Mouse (Mus musculus) hindbrain, postnatal 0 days (tissue): ENCODE results near the gene Txndc17. TPM values are rescaled to one million over a fixed set of nuclear protein-coding genes. Genes with fewer than 3 reads are reported as not detected.

Experiments
- ATAC-seq: fragments of 200-750 bp; cut with Nextera tagmentation; 2 replicates; pipeline ENCODE4 v1.8.0; 2017; ENCODE audit warnings: mild to moderate bottlenecking, moderate TSS enrichment, moderate library complexity
- DNase-seq: peaks from one replicate; pipeline ENCODE4 v3.0.0-alpha.2; 2015; ENCODE audit warnings: low spot score
- H3K27ac ChIP-seq: fragments of 300-500 bp; sonication (generic); 2 replicates; pipeline ENCODE4 v1.5.1; 2014; ENCODE audit warnings: mild to moderate bottlenecking
- H3K27me3 ChIP-seq: fragments of 300-500 bp; sonication (generic); 2 replicates; pipeline ENCODE4 v1.6.1; 2014; ENCODE audit warnings: low read length, mixed read lengths; ENCODE audit not compliant: insufficient read depth
- H3K36me3 ChIP-seq: fragments of 300-500 bp; sonication (generic); 2 replicates; pipeline ENCODE4 v1.6.1; 2014; ENCODE audit warnings: low read length, mixed read lengths; ENCODE audit not compliant: insufficient read depth
- H3K4me1 ChIP-seq: fragments of 300-500 bp; sonication (generic); 2 replicates; pipeline ENCODE4 v1.6.1; 2014; ENCODE audit warnings: antibody characterized with exemption, low read length, mixed read lengths; ENCODE audit not compliant: insufficient read depth
- H3K4me2 ChIP-seq: fragments of 300-500 bp; sonication (generic); 2 replicates; pipeline ENCODE4 v1.6.1; 2014; ENCODE audit warnings: low read depth, mild to moderate bottlenecking, low read length, moderate library complexity, mixed read lengths
- H3K4me3 ChIP-seq: fragments of 300-500 bp; sonication (generic); 2 replicates; pipeline ENCODE4 v1.5.1; 2014; ENCODE audit warnings: low read length
- H3K9ac ChIP-seq: fragments of 300-500 bp; sonication (generic); replicated peaks from 2 replicates; pipeline ENCODE4 v1.6.1; 2014; ENCODE audit warnings: mild to moderate bottlenecking, low read length, moderate library complexity, mixed read lengths
- H3K9me3 ChIP-seq: fragments of 300-500 bp; sonication (generic); 2 replicates; pipeline ENCODE4 v1.6.1; 2016; ENCODE audit warnings: low read length, mixed read lengths
- CTCF ChIP-seq: IDR thresholded peaks from 2 replicates; pipeline ENCODE4 v1.5.1; 2016; ENCODE audit warnings: antibody characterized with exemption, control low read depth, low read depth
- WGBS: fragments of 180-500 bp; shearing (Covaris S2); extraction: QIAGEN DNeasy Blood & Tissue Kit; methylation state at CpG from one replicate; pipeline ENCODE4 v1.1.7; 2014; 5-methylcytosine and 5-hydroxymethylcytosine counted together
- polyA plus RNA-seq: library from polyadenylated mRNA; unstranded; fragments of >200 nt; fragmentation: Nextera tagmentation; extraction: Ambion mirVana; gene quantifications from 2 replicates; pipeline ENCODE4 v1.2.1, GENCODE M21; 2015
- total RNA-seq: library from RNA; depleted of rRNA; stranded (reverse); fragments of >200 nt; gene quantifications from 2 replicates; pipeline ENCODE4 v1.2.3, GENCODE M21; 2014; rRNA removed

Gene Txndc17
- total and polyA plus RNA-seq, 2 experiments from 2014 or later = 46.6 to 161 TPM

DNA sequence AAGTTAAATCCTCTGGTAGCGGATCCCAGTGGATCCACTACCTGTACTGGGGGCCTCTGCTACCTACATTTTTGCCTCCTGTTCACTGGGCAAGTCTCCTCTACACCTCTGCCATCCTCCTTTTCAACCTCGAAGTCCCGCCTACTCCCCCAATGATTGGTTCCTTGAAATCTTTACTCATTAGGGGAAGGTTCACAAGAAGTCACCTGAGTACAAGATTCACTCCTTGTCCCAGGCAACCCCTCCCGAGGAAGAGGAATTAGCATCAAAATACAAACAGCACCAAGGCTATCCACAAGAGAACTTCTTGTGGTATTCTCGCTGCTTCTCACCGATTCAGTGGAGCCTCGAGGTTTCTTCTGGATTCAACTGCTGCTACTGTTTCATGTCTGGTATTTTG is 24.7 kb downstream of the Txndc17 start:
- no peaks in the 10 kb centered on the region for H3K36me3 ChIP-seq
- H3K9me3 ChIP-seq = no peaks in the 10 kb centered on the region
- ATAC-seq (no peak), DNase-seq (no peak)
- no peaks in the 10 kb centered on the region for H3K27me3 ChIP-seq
- 87% methylated on average over 7 of the region's 7 CpGs for WGBS
- no peak for TF ChIP-seq CTCF
- H3K27ac ChIP-seq = no peak overlapping the region
- no peak overlapping the region for H3K4me2 ChIP-seq
- H3K4me1 ChIP-seq = no peaks in the 10 kb centered on the region
- no peak overlapping the region for H3K4me3 ChIP-seq
- H3K9ac ChIP-seq = no peak overlapping the region

- Histone ChIP-seq H3K4me1 (no peaks in the 10 kb centered on the region), H3K36me3 (no peaks in the 10 kb centered on the region), H3K27ac (no peak overlapping the region), H3K4me2 (no peak overlapping the region), H3K4me3 (no peak overlapping the region), H3K9me3 (no peaks in the 10 kb centered on the region), H3K27me3 (no peaks in the 10 kb centered on the region), H3K9ac (no peak overlapping the region)
- 35% methylated on average over 1 of the region's 1 CpGs for WGBS
- TF ChIP-seq CTCF = no peak
- ATAC-seq = no peak
- no peak for DNase-seq
Measured at GRCm38 (mm10) chr11:72232991-72233390, 25.6 kb downstream of the Txndc17 start.

- WGBS = 35% methylated on average over 5 of the region's 5 CpGs
- peak; percentile 89 for ATAC-seq
Measured at GRCm38 (mm10) chr11:72234013-72234412, 26.7 kb downstream of the Txndc17 start.

GRCm38 (mm10) chr11:72240062-72240860 is 32.9 kb downstream of the Txndc17 start:
- no peaks in the 10 kb centered on the region for H3K36me3 ChIP-seq
- no peaks in the 10 kb centered on the region for H3K27me3 ChIP-seq
- no peak overlapping the region for H3K4me3 ChIP-seq
- DNase-seq (no peak), ATAC-seq (no peak)
- H3K9me3 ChIP-seq = no peaks in the 10 kb centered on the region
- no peaks in the 10 kb centered on the region for H3K4me1 ChIP-seq
- TF ChIP-seq CTCF = peak; percentile 24; the same call in 1 of the 2 replicates
- WGBS = 76% methylated on average over 4 of the region's 4 CpGs
- H3K4me2 ChIP-seq = no peak overlapping the region
- H3K27ac ChIP-seq = no peak overlapping the region
- H3K9ac ChIP-seq = no peak overlapping the region

More at GRCm38 (mm10) chr11:72234013-72234412, 26.7 kb downstream of the Txndc17 start:
- Histone ChIP-seq H3K4me2 (no peak overlapping the region), H3K27ac (peak overlapping the region; percentile 29; the same call in 1 of the 2 replicates), H3K4me1 (no peaks in the 10 kb centered on the region), H3K9ac (no peak overlapping the region), H3K4me3 (no peak overlapping the region), H3K9me3 (no peaks in the 10 kb centered on the region), H3K36me3 (no peaks in the 10 kb centered on the region), H3K27me3 (no peaks in the 10 kb centered on the region)
- TF ChIP-seq CTCF = no peak
- DNase-seq = peak; percentile 70

DNA sequence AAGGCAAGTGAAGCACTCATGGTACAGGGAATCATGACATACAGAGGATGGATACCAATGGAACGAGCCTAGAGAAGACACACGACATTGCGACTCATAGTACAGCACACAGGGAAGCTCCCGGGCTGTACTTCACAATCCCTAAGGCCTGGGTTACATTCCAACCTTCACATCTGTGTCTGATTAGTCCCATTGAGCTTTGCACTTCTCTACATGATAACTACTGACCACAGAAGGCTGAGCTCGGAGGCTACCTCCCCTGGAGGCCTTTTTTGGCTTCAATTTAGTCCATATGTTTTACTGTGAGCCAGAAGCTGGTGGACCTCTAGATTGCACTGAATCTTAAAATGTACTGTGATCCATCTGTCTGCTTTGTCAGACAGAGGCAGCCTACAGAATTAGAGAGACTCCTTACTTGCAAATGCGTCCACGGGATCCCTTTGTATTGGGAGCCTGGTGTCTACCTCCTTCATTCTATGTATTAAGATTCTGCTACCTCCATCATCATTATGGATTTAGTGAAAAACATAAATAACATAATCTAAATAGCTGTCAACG is 37.9 kb downstream of the Txndc17 start:
- Histone ChIP-seq H3K4me3 (no peak overlapping the region), H3K4me2 (no peak overlapping the region), H3K9me3 (no peaks in the 10 kb centered on the region), H3K27me3 (no peaks in the 10 kb centered on the region), H3K36me3 (no peaks in the 10 kb centered on the region), H3K4me1 (no peaks in the 10 kb centered on the region), H3K27ac (no peak overlapping the region), H3K9ac (no peak overlapping the region)
- no peak for TF ChIP-seq CTCF
- no peak for ATAC-seq
- no peak for DNase-seq
- WGBS = 79% methylated on average over 8 of the region's 8 CpGs

DNA sequence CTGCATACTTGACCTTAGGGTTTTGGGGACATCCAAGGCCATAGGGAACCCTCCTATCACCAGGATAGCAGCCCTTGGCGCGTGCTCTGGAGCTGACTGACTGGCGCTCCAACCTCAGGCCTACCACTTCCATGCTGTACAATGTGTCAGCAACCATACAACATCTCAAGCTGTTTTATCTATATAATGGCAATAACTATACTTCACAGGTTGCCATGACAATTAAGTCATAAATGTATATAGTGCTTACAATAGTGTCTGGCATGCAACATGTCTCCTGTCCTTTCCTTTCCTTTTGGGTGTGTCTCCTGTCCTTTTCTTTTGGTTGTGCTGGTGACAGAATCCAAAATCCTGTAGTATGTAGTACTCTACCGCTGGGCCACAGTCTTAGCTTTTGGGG is 48.3 kb downstream of the Txndc17 start:
- Histone ChIP-seq H3K27ac (no peak overlapping the region), H3K36me3 (no peaks in the 10 kb centered on the region), H3K27me3 (no peaks in the 10 kb centered on the region), H3K9me3 (no peaks in the 10 kb centered on the region), H3K9ac (no peak overlapping the region), H3K4me2 (no peak overlapping the region), H3K4me1 (no peaks in the 10 kb centered on the region), H3K4me3 (no peak overlapping the region)
- ATAC-seq (no peak), DNase-seq (no peak)
- no peak for TF ChIP-seq CTCF
- WGBS = 88% methylated on average over 4 of the region's 4 CpGs

DNA sequence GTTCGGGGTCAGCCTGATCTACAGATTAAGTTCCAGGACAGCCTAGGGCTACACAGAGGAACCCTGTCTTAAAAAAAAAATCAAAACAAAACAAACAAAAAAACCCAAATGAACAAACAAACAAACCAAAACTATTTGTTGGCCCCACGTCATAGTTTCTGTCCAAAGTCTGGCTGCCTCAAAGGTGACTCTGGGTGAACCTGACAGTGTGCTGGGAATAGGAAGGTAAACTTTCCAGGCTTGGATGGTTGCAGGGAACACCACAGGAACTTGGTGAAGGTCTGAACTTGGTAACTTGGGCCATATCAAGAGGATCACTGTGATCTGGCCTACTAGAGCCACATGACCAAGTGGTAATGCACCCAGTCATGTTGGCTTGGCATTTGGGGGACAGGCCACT is 49.1 kb downstream of the Txndc17 start:
- no peak overlapping the region for H3K4me3 ChIP-seq
- ATAC-seq = no peak
- DNase-seq = no peak
- no peaks in the 10 kb centered on the region for H3K27me3 ChIP-seq
- H3K9me3 ChIP-seq = no peaks in the 10 kb centered on the region
- no peaks in the 10 kb centered on the region for H3K4me1 ChIP-seq
- no peak overlapping the region for H3K9ac ChIP-seq
- no peak for TF ChIP-seq CTCF
- no peaks in the 10 kb centered on the region for H3K36me3 ChIP-seq
- 88% methylated on average over 2 of the region's 2 CpGs for WGBS
- no peak overlapping the region for H3K4me2 ChIP-seq
- H3K27ac ChIP-seq = no peak overlapping the region

Other genes with a start within 250 kb of the Txndc17 start
- gene Aipl1, start 170.0 kb upstream of the Txndc17 start, total RNA-seq = 0.07 TPM in 1 of 2 replicates, not detected in the other
- 0.34 and 0.42 TPM in 2 replicates for gene Aipl1, start 170.0 kb upstream of the Txndc17 start, polyA plus RNA-seq
- gene Pimreg, start 165.5 kb upstream of the Txndc17 start, total RNA-seq = 18.7 and 22.8 TPM in 2 replicates
- 23.9 and 27.8 TPM in 2 replicates for gene Pimreg, start 165.5 kb upstream of the Txndc17 start, polyA plus RNA-seq
- 25.1 and 26.3 TPM in 2 replicates for gene Pitpnm3, start 71.8 kb upstream of the Txndc17 start, total RNA-seq
- 5.8 and 6.1 TPM in 2 replicates for gene Pitpnm3, start 71.8 kb upstream of the Txndc17 start, polyA plus RNA-seq
- 1.7 and 1.8 TPM in 2 replicates for gene Gm43951, start 707 bp upstream of the Txndc17 start, total RNA-seq
- gene Gm43951, start 707 bp upstream of the Txndc17 start, polyA plus RNA-seq = 1.2 and 1.4 TPM in 2 replicates
- gene 4933427D14Rik, start 88 bp upstream of the Txndc17 start, total RNA-seq = 12.0 and 14.4 TPM in 2 replicates
- 17.0 and 17.2 TPM in 2 replicates for gene 4933427D14Rik, start 88 bp upstream of the Txndc17 start, polyA plus RNA-seq
- 11.0 and 20.3 TPM in 2 replicates for gene Med31, start 8.0 kb downstream of the Txndc17 start, total RNA-seq
- 39.5 and 44.5 TPM in 2 replicates for gene Med31, start 8.0 kb downstream of the Txndc17 start, polyA plus RNA-seq
- 5.7 and 8.1 TPM in 2 replicates for gene Slc13a5, start 59.7 kb downstream of the Txndc17 start, total RNA-seq
- gene Slc13a5, start 59.7 kb downstream of the Txndc17 start, polyA plus RNA-seq = 6.8 and 7.5 TPM in 2 replicates
- 0.47 and 4.5 TPM in 2 replicates for gene Xaf1, start 94.1 kb downstream of the Txndc17 start, total RNA-seq
- gene Xaf1, start 94.1 kb downstream of the Txndc17 start, polyA plus RNA-seq = 5.5 and 10.0 TPM in 2 replicates
- gene Fbxo39, start 106.9 kb downstream of the Txndc17 start, total RNA-seq = 0.42 TPM in 1 of 2 replicates, not detected in the other
- gene Fbxo39, start 106.9 kb downstream of the Txndc17 start, polyA plus RNA-seq = not detected in 2 replicates
- 2.3 and 5.1 TPM in 2 replicates for gene Tekt1, start 154.9 kb downstream of the Txndc17 start, total RNA-seq
- 8.3 and 9.0 TPM in 2 replicates for gene Tekt1, start 154.9 kb downstream of the Txndc17 start, polyA plus RNA-seq
- 13.0 and 19.1 TPM in 2 replicates for gene Smtnl2, start 204.2 kb downstream of the Txndc17 start, total RNA-seq
- 8.7 and 9.7 TPM in 2 replicates for gene Smtnl2, start 204.2 kb downstream of the Txndc17 start, polyA plus RNA-seq
- gene Ggt6, start 228.0 kb downstream of the Txndc17 start, total RNA-seq = not detected in 2 replicates
- not detected in 2 replicates for gene Ggt6, start 228.0 kb downstream of the Txndc17 start, polyA plus RNA-seq
- gene Mybbp1a, start 233.8 kb downstream of the Txndc17 start, total RNA-seq = 28.0 and 36.1 TPM in 2 replicates
- gene Mybbp1a, start 233.8 kb downstream of the Txndc17 start, polyA plus RNA-seq = 61.5 and 68.7 TPM in 2 replicates